Mouse (Mus musculus) cerebellum, postnatal 4 days (tissue): Measurements from ENCODE around the gene Nebl.
A peak's percentile ranks its signal among the peaks of the same experiment; 100 is the strongest.

Experiments used
- DNase-seq, 2 experiments: peaks; one replicate each; pipeline ENCODE4 v3.0.0; 2022; ENCODE audit warnings: low spot score in 2 of 2, mixed read lengths in 1 of 2

Nebl gene

GRCm38 (mm10) chr2:17413496-17414268 lies 317.6 kb downstream of the Nebl start:
- peak in 1 of 2 experiments; percentile 17 for DNase-seq

GRCm38 (mm10) chr2:17409276-17409675 lies 322.0 kb downstream of the Nebl start:
- no peak for DNase-seq

GRCm38 (mm10) chr2:17405899-17406531 lies 325.2 kb downstream of the Nebl start:
- no peak for DNase-seq

GRCm38 (mm10) chr2:17402511-17402910 lies 328.8 kb downstream of the Nebl start:
- no peak for DNase-seq

- DNase-seq: no peak
Observed at GRCm38 (mm10) chr2:17396235-17396634, 335.0 kb downstream of the Nebl start.

- DNase-seq: no peak
Observed at GRCm38 (mm10) chr2:17391389-17391788, 339.9 kb downstream of the Nebl start.

- no peak for DNase-seq
Observed at GRCm38 (mm10) chr2:17390513-17391200, 340.6 kb downstream of the Nebl start.

- DNase-seq: no peak
Observed at GRCm38 (mm10) chr2:17389886-17390285, 341.4 kb downstream of the Nebl start.

GRCm38 (mm10) chr2:17389379-17389778 lies 341.9 kb downstream of the Nebl start:
- DNase-seq: no peak

- DNase-seq: no peak
Observed at GRCm38 (mm10) chr2:17382227-17382626, 349.0 kb downstream of the Nebl start.

- DNase-seq: no peak
Observed at GRCm38 (mm10) chr2:17375916-17376315, 355.3 kb downstream of the Nebl start.

GRCm38 (mm10) chr2:17365671-17366070 lies 365.6 kb downstream of the Nebl start:
- no peak for DNase-seq

- DNase-seq: no peak
Observed at GRCm38 (mm10) chr2:17364971-17365548, 366.2 kb downstream of the Nebl start.

GRCm38 (mm10) chr2:17363337-17364216 lies 367.7 kb downstream of the Nebl start:
- no peak for DNase-seq

GRCm38 (mm10) chr2:17362181-17362580 lies 369.1 kb downstream of the Nebl start:
- DNase-seq: no peak

- no peak for DNase-seq
Observed at GRCm38 (mm10) chr2:17344643-17345042, 386.6 kb downstream of the Nebl start.

GRCm38 (mm10) chr2:17335451-17335850 lies 395.8 kb downstream of the Nebl start:
- DNase-seq: peak in 1 of 2 experiments; percentile 43

GRCm38 (mm10) chr2:17326590-17326989 lies 404.7 kb downstream of the Nebl start:
- DNase-seq: no peak

- DNase-seq: no peak
Observed at GRCm38 (mm10) chr2:17316850-17317249, 414.4 kb downstream of the Nebl start.

- DNase-seq: no peak
Observed at GRCm38 (mm10) chr2:17301379-17301778, 429.9 kb downstream of the Nebl start.

GRCm38 (mm10) chr2:17297496-17297895 lies 433.8 kb downstream of the Nebl start:
- no peak for DNase-seq
